Mouse (Mus musculus) lung, postnatal 0 days (tissue): Measurements from ENCODE around the gene Nbeal2.

ENCODE experiments used
- CTCF ChIP-seq: IDR thresholded peaks from 2 replicates; pipeline ENCODE4 v1.5.1; 2016; ENCODE audit warnings: antibody characterized with exemption, mild to moderate bottlenecking
- EP300 ChIP-seq: IDR thresholded peaks from 2 replicates; pipeline ENCODE4 v1.6.1; 2016; ENCODE audit warnings: antibody characterized with exemption, mild to moderate bottlenecking, control low read depth

DNA sequence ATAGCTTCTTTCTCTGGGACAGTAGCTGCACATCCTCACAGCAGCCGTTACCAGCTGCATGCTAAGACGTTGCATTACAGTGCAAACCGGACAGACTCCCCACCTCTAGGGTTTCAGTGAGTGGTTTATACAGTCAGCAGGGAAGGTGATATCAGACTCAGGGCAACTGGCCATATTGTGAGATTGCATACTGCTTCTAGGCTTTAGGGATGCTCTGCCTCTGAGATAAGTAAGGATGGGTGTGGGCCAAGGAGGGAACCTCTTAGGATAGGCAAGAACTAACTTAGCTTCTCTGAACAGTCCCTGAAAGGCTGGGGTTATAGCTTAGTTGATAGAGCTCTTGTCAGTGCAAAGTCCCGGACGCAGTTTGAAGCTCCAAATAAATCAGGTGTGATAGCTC lies 15.8 kb upstream of the Nbeal2 start:
- TF ChIP-seq CTCF (no peak), EP300 (no peak)
